Mouse (Mus musculus): ENCODE data around the gene Tectb.

GRCm38 (mm10) chr19:55236564-55236963 is 56.0 kb downstream of the Tectb start:
- no peak for TF ChIP-seq CTCF (conservative IDR thresholded peaks at IDR 0.05; ENCODE audit: insufficient read depth, insufficient read length, low read depth, low read length)
- TF ChIP-seq POLR2A (IDR thresholded peaks at IDR 0.05; ENCODE audit: low read depth, low read length) = no peak
